Mouse (Mus musculus) lung, postnatal 0 days (tissue): ENCODE measurements around the gene Nfic.

ENCODE experiments used
- CTCF ChIP-seq: IDR thresholded peaks from 2 replicates; pipeline ENCODE4 v1.5.1; 2016; ENCODE audit warnings: antibody characterized with exemption, mild to moderate bottlenecking
- EP300 ChIP-seq: IDR thresholded peaks from 2 replicates; pipeline ENCODE4 v1.6.1; 2016; ENCODE audit warnings: antibody characterized with exemption, mild to moderate bottlenecking, control low read depth

DNA sequence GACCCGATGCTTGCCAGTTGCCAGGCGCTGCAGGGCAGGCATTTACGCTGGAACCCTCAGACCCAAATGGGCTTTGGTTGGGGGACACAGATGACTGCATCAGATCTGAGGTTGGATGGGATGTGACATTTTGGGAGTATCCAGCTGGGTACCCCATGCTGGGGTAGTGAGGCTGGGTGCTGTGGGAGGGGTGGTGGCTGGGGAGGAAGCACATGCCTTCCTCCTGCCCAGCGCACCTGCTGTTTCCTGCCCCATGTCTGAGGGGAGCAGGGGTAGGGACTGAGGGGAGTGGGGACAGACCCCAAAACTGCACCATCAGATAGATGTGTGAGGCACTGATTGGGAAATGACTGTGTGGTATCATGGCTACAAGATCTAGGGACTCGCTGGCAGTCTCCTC is 58.7 kb downstream of the Nfic start:
- no peak for TF ChIP-seq CTCF
- TF ChIP-seq EP300, result no peak
